26 mouse cellular contexts compared by ENCODE assay signal in genomic region chr4:83302123-83302737, GRCm38 (mm10). TPM values are rescaled to one million over a fixed set of nuclear protein-coding genes. Genes with fewer than 3 reads are reported as not detected.
DNase-seq lines count a peak whose midpoint lies in the region; ATAC-seq and TF ChIP-seq lines count a peak whose summit lies in the region.
"Had no signal": no experiment of that assay in that cellular context is flagged by ENCODE, and none has a peak within 500 bp of the region (broad histone marks: within the 10 kb centered on the region; RNA-seq: fewer than 3 reads in every experiment).

No protein-coding gene starts in this region.

- no peaks in the 10 kb centered on the region for H3K4me1 ChIP-seq in hindbrain, embryonic 16.5 days (ENCODE audit: control insufficient read depth, insufficient read depth, low read depth, low read length)
- H3K4me1 ChIP-seq in hindbrain, embryonic 14.5 days (replicated peaks; ENCODE audit: control insufficient read depth, insufficient read depth, low read length) = no peaks in the 10 kb centered on the region
- no peaks in the 10 kb centered on the region for H3K4me1 ChIP-seq in cerebellum, adult 2 months (ENCODE audit: control insufficient read depth, insufficient read depth, low read length)

- no peaks in the 10 kb centered on the region for H3K27me3 ChIP-seq in hindbrain, embryonic 16.5 days (replicated peaks; ENCODE audit: control insufficient read depth, insufficient read depth, low read length)
- H3K27me3 ChIP-seq in hindbrain, embryonic 14.5 days (ENCODE audit: control insufficient read depth, insufficient read depth, low read length) = no peaks in the 10 kb centered on the region
- H3K27me3 ChIP-seq in cerebellum, adult 2 months (ENCODE audit: control insufficient read depth, insufficient read depth, low read length) = no peaks in the 10 kb centered on the region
- H3K27me3 ChIP-seq: CH12.LX; hindbrain, embryonic 15.5 days; limb, embryonic 12.5 days had no signal

- H3K4me3 ChIP-seq in hindbrain, embryonic 16.5 days (ENCODE audit: low read length) = no peak overlapping the region
- no peak overlapping the region for H3K4me3 ChIP-seq in hindbrain, embryonic 14.5 days (replicated peaks; ENCODE audit: low read length)
- no peak overlapping the region for H3K4me3 ChIP-seq in cerebellum, adult 2 months (replicated peaks; ENCODE audit: insufficient read depth, low read depth, low read length)
- H3K4me3 ChIP-seq: forebrain, embryonic 10.5 days; heart, embryonic 10.5 days; hindbrain, embryonic 15.5 days; limb, embryonic 12.5 days; midbrain, embryonic 10.5 days had no signal

- no peak for TF ChIP-seq POLR2A in cerebellum, adult 2 months (IDR thresholded peaks at IDR 0.05; ENCODE audit: borderline replicate concordance, insufficient read depth, low read length)

- peak; percentile 46 to 64 for DNase-seq in adrenal gland, adult (ENCODE audit: inconsistent age in 2 of 2, low spot score in 1 of 2)
- DNase-seq in adrenal gland, postnatal 10 days = no peak
- DNase-seq in hindbrain, embryonic 14.5 days (ENCODE audit: low spot score) = no peak
- DNase-seq in 3134 (ENCODE audit: extremely low read depth, insufficient read length, low spot score) = peak; percentile 83
- peak; percentile 76 for DNase-seq in Muller cell, postnatal 12 days (ENCODE audit: inconsistent ontology term)
- no peak for DNase-seq in cerebellum, adult 2 months
- DNase-seq in spleen, postnatal 4 days (ENCODE audit: low spot score in 2 of 2) = no peak
- DNase-seq: cerebellum, adult 8-10 months; cerebellum, postnatal 36 days; gastrocnemius, postnatal 36 days; heart, postnatal 4 days; kidney, adult 9 months; kidney, postnatal 36 days; layer of hippocampus, adult 9-11 months; liver, postnatal 0 days had no signal

- no peak overlapping the region for H3K9ac ChIP-seq in hindbrain, embryonic 16.5 days (ENCODE audit: low read depth, low read length)
- no peak overlapping the region for H3K9ac ChIP-seq in hindbrain, embryonic 14.5 days
- H3K9ac ChIP-seq: hindbrain, embryonic 15.5 days; limb, embryonic 12.5 days; liver, postnatal 0 days had no signal

- no peaks in the 10 kb centered on the region for H3K9me3 ChIP-seq in hindbrain, embryonic 16.5 days (ENCODE audit: control insufficient read depth, low read length)
- H3K9me3 ChIP-seq in hindbrain, embryonic 14.5 days (ENCODE audit: control insufficient read depth, low read length) = no peaks in the 10 kb centered on the region
- H3K9me3 ChIP-seq: forebrain, embryonic 10.5 days; heart, embryonic 10.5 days; hindbrain, embryonic 15.5 days; limb, embryonic 12.5 days; midbrain, embryonic 10.5 days had no signal

- WGBS in hindbrain, embryonic 16.5 days = 93% methylated on average over 16 of the region's 16 CpGs
- WGBS in hindbrain, embryonic 14.5 days = 93% methylated on average over 16 of the region's 16 CpGs
- 94% methylated on average over 16 of the region's 16 CpGs for WGBS in cerebellum, adult 2 months

- 0 out of 2 replicates have a peak, but pooled peaks have one; percentile 18 for ATAC-seq in hindbrain, embryonic 16.5 days
- ATAC-seq in hindbrain, embryonic 14.5 days (ENCODE audit: low FRiP score) = no peak
- ATAC-seq: liver, postnatal 0 days; lung, postnatal 0 days had no signal

- TF ChIP-seq CTCF in cerebellum, adult 2 months (IDR thresholded peaks at IDR 0.05; ENCODE audit: borderline replicate concordance, insufficient read depth, low read depth, low read length) = no peak

- no peaks in the 10 kb centered on the region for H3K36me3 ChIP-seq in hindbrain, embryonic 16.5 days (ENCODE audit: control insufficient read depth, insufficient read depth, low read length)
- no peaks in the 10 kb centered on the region for H3K36me3 ChIP-seq in hindbrain, embryonic 14.5 days (replicated peaks; ENCODE audit: control insufficient read depth, insufficient read depth)
- H3K36me3 ChIP-seq: forebrain, embryonic 10.5 days; heart, embryonic 10.5 days; hindbrain, embryonic 15.5 days; limb, embryonic 12.5 days; midbrain, embryonic 10.5 days had no signal

- H3K27ac ChIP-seq in hindbrain, embryonic 16.5 days (ENCODE audit: low read depth, low read length) = no peak overlapping the region
- no peak overlapping the region for H3K27ac ChIP-seq in hindbrain, embryonic 14.5 days
- H3K27ac ChIP-seq in cerebellum, adult 2 months (ENCODE audit: insufficient read depth, low read length) = no peak overlapping the region
- H3K27ac ChIP-seq: forebrain, embryonic 10.5 days; heart, embryonic 10.5 days; hindbrain, embryonic 15.5 days; limb, embryonic 12.5 days; macrophage; midbrain, embryonic 10.5 days; stomach, postnatal 0 days had no signal

- no peak overlapping the region for H3K4me2 ChIP-seq in hindbrain, embryonic 16.5 days (ENCODE audit: low read length)
- H3K4me2 ChIP-seq in hindbrain, embryonic 14.5 days (replicated peaks) = no peak overlapping the region
- H3K4me2 ChIP-seq: hindbrain, embryonic 15.5 days; limb, embryonic 12.5 days; liver, embryonic 11.5 days had no signal

RNA-seq across cellular contexts. Expression of gene Ttc39b, which starts 21.8 kb away (rescaled TPM):
- 10 to 100 TPM; 16.4 to 17.0 TPM for total RNA-seq in adrenal gland, postnatal 10 days (2021)
- polyA plus RNA-seq in hindbrain, embryonic 16.5 days (2015; fragmentation: Nextera tagmentation; extraction: Ambion mirVana) = 6.2 and 6.4 TPM in 2 replicates
- polyA plus RNA-seq in hindbrain, embryonic 14.5 days (2014; fragmentation: Nextera tagmentation; extraction: Ambion mirVana) = 8.2 and 9.0 TPM in 2 replicates
- 23.7 and 24.3 TPM in 2 replicates for polyA plus RNA-seq in cerebellum, adult 2 months (2012; rRNA removed)

Comparison
In these comparisons a context has a peak if more than half of its experiments do, and no peak if none do; other contexts are left out.
1. DNase-seq: peak in adrenal gland, adult (2 of 2), 3134 (single experiment) and Muller cell, postnatal 12 days (single experiment); none in adrenal gland, postnatal 10 days (single experiment), hindbrain, embryonic 14.5 days (single experiment), cerebellum, adult 2 months (0 of 2) and spleen, postnatal 4 days (0 of 2).